Mouse (Mus musculus) stomach, postnatal 0 days (tissue): ENCODE data around the gene Olfml1.

ENCODE experiments used
- CTCF ChIP-seq: IDR thresholded peaks from 2 replicates; pipeline ENCODE4 v1.5.1; 2016; ENCODE audit warnings: antibody characterized with exemption, low read depth, mild to moderate bottlenecking, moderate library complexity
- EP300 ChIP-seq: optimal IDR thresholded peaks from 2 replicates; pipeline ENCODE3; 2016; ENCODE audit warnings: antibody characterized with exemption

DNA sequence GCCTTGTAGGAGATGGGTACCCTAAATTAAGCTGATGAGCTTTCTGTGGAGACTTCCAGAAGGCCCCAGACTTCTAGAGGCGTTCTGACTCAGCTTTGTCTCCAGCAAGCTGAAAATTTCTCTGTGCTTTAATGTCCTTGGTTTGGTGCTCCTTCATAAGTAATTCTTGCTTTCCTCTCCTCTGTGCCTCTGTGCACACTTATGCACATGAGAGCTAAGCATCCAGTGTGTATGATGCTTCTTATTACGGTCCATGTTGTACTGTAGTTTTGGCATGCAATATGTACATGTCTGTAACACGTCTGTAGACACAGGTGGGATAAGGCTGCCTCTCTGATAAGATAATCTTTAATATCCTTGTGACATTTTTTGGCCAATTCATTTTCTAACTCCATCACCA is 30.7 kb downstream of the Olfml1 start:
- TF ChIP-seq CTCF = no peak
- no peak for TF ChIP-seq EP300
